Mouse (Mus musculus): ENCODE data around the gene Ssbp3.

Ssbp3 gene

DNA sequence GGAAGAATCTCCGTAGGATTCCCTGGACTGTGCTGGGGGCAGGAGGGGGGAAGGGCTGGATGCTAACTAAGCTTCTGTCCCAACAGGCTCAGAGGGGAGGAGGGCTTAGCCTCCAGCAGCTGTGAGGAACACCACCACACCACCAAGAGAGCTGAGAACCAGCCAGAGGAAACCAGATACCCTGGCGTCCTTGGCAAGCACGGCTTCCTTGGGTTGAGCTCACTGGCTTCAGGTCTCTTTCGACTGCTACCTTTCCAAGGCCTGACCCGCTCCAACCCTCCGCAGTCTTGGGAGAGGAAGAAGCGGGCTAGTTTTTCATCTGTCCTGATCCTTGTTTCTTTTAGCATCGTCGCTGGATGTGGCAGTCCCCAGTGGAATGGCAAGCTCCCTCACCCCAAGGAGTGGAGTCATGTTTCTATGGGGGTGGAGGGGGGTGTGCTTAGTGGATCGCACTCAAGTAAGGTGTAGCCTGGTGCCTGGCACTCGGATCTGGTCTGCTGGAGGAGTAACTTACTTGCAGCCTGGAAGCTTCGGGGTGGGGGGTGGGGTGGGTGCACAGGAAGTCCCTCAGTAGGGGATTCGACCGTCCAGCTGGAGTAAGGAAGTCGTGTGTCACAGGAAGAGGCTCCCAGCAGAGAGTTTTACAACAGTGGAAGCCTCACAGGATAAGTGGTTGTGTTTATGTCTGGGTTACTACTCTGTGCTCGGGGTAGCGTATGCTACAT is 2.6 kb upstream of the Ssbp3 start:
- DNase-seq = peak; percentile 56

GRCm38 (mm10) chr4:106908426-106908809 is 2.1 kb upstream of the Ssbp3 start:
- peak; percentile 98 for DNase-seq

DNA sequence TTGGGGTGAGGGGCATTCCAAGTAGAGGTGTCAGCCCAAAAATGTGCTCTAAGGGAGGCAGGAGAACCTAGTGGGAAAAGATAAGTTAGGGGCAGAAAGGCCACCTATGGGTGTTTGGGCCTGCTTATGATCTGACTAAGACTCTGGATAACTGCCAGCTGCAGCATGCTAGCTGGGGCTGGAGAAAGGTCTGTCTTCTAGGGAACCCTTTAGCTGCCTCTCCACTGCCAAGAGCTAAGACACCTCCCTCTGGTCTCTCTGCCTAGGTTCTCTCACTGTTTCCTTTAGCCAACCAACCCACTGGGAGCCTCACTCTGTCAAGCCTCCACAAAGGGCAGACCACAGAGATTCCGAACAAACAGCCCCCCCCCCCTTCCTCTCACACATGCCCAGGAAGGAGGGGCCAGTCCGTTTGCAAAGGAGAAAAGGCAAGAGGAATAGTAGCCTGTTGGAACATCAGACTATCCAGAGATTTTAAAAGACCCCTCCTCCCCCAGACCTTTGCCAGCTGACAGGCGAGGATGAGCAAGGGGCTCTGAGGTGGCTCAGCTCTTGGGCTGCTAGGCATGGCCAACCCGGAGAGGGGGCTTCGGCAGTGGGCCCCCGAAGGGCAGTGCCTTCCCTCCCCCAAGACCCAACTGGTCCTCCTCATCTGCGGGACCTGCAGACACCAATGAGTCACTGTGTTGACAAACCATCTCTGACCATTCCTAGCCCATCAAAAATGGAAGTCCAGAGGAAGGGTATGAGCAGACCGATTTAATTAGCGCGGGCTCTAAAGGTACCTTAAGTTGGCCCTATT is 1.4 kb upstream of the Ssbp3 start:
- peak; percentile 67 for DNase-seq

- no peak for DNase-seq
Observed at GRCm38 (mm10) chr4:106909797-106910196, 704 bp upstream of the Ssbp3 start.

DNA sequence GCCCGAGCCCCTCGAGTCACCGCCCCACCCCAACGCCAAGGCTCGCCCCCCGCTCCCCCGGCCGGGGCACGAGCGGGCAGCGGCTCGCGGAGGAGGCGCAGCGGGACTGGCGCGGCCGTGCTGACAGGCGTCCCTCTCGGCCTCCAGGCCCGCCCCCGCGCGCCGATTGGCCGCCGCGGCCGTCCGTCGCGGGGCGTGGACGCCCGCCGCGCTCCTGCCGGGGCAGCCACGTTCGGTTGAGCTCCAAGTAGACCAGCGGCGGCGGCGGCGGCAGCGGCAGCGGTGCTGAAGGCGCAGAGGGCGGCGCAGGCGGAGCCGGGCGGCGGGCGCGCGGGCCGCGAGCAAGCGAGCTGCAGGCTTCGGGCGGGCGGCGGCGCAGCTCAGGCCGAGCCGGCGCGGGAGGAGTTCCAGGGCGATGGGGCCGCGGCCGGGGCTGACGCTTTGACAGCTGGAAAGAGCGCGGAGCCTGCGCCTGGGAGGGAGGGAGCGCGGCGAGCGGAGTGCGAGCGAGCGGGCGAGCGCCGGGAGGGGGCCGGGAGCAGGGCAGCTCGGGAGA is 823 bp downstream of the Ssbp3 start:
- DNase-seq = peak; percentile 96

DNA sequence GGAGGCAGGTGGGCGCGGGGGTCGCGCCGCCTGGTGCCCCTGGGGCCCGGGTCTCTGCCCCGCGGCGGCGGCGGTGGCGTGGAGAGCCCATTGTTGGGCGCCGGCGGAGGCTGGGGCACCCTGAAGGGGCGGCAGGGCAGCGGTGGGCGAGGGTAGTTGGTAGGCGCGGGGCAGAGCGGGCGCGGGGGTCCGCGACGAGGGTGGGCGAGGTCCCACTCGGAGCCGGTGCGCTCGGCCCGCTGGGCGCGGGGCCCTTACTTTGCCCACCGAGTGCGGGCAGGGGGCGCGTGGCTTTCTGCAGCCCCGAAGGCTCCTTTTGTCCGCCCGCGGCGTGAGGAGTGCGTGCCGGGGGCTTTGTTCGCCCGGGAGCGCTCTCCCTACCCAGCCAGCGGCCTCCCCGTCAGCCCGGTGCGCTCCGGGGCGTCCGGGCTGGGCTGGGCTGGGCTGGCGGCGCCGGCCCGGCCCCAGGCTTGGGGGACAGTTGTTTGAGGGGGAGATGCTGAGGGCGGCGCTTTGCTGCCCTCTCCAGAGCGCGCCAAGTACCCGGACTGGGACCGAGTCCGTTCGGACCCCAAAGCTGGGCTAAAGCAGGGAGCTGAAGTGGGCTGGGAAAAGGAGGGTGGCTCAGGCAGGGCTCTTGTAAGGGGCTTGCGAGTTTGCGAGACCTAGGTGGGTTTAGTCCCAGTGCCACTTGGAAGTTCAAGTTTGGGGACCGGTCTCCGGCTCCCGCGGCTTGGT is 1.6 kb downstream of the Ssbp3 start:
- DNase-seq = peak; percentile 62

- DNase-seq = no peak
Observed at GRCm38 (mm10) chr4:106912689-106913041, 2.2 kb downstream of the Ssbp3 start.

DNA sequence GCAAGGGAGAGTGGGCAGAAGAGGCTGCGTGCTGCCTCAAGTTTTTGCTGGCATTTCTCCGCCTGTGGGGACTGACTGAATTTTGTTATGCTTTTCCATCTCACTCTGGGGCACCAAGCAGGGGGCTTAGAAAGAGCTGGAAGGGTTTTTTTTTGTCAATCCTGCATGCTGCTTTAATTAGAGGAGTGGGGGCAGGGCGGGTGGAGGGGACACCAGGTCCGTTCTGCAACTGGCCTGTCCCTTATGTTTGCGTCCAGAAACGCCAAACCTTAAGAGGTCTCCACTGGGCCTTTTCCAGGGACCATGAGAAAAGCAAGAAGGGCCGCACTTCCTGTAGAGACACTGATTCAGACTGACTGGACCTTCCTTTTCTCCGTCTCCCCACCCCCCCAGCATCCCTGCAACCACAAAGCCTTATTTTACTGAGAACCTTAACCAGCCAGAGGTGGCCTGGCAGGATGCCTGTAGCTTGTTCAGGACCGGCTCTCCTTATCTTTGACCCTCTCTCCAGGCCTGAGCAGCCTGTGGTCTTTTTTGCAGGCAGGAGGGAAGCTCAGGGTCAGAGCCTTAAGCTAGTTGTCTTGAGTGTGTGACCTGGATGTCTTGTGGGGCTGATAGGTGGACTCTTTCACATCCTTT is 3.0 kb downstream of the Ssbp3 start:
- DNase-seq = no peak

GRCm38 (mm10) chr4:106915265-106915664 is 4.8 kb downstream of the Ssbp3 start:
- no peak for DNase-seq

DNA sequence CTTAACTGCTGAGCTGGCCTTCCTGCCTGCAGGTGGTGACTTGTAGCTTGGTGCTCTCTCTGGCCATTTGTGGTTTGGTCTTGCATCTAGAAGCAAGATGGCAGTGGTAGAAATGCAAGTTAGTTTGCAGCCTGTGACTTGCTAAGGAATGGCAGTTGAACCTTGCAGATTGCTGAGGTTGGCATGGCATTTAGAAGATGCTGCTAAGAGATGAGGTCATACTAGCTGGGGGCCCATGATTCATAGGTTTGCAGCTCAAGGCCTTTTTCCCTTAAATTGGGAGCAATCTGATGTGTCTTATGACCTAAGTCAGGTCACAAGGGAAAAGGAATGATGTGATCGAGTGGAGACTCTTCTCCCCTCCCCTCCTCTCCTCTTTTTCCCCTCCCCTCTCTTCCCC is 7.8 kb downstream of the Ssbp3 start:
- no peak for DNase-seq

- no peak for DNase-seq
Observed at GRCm38 (mm10) chr4:106920119-106920518, 9.6 kb downstream of the Ssbp3 start.

DNA sequence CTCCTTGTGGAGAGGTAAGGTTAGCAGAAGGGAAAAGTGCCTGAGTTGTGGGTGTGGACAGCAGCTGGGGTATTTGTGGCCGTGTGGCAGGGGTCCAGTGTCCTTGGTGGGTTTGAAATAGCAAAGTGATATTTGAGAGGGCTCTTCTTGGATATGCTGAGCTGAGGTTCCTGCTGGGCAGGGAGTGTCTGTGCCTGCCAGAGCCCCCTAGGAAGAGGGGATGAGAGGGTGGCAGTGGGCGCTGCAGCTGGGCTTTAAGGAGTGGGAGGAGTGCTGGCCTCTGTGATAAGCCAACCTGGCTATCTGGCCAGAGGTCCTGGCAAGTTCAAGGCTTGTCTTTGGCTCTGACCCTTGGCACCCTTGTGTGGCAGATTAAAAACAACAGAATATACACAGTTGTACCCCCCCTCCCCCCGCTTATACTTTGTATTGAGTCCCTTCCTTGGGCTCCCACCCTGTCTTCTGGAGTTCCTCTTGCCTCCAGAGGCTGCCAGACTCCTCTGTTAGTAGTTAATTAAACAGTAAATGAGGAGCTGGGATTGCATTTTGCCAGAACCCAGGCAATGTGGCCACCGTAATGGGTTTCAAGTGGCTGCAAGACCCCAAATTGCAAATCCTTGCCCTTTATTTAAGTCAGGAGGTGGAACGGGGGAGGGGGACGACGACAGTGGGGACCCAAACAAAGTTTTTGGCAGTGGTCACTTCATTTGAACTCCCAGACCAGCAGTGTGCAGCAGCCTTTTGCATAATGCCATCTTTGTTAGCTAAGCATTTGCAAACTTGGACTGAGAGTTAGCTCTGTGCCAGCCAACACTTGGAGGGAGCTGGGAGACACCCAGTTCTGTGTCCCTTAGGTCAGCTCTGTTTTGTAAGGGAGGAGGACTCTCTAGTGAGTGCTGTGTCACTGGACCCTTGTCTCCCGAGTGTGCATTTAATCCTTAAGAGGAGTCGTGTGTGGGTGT is 11.2 kb downstream of the Ssbp3 start:
- DNase-seq = peak; percentile 56

DNA sequence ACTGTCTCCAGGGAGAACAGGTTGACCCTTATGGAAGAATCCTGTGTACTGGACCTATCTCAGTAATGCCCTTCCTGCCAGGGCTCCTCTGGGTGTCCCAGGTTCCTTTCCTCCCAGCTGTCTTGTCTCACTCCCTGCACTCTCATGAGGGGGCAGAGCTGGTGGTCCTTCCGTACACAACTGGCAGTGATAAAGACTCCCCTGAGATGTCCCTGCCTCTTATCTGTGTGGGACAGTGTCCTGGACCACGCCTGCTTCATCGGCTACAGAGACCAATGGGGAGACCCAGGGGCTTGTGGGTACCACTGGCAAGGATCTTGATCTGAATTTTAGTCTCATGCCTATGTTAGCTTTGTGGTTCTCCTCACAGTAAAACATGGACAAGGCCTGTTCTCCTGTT is 12.4 kb downstream of the Ssbp3 start:
- DNase-seq = peak; percentile 86

- no peak for DNase-seq
Observed at GRCm38 (mm10) chr4:106924175-106924574, 13.7 kb downstream of the Ssbp3 start.

DNA sequence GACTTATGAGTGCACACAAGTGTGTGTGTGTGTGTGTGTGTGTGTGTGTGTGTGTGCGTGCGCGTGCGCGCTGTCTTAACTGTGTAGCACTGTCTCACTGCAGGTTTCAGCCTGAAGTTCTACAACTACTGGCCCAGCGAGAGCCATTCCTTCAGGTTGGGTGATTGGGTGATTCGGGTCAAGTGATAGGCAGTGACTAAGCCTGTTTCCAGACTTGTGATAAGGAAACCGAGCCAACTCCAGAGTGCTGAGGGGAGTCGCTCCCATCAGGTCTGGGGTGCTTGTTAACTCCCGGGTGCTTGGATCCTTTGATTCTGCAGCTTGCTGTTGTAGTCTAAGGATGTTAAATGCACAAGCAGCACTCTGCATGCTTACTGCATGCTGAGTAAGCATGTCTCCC is 14.4 kb downstream of the Ssbp3 start:
- DNase-seq = peak; percentile 77

GRCm38 (mm10) chr4:106926401-106926800 is 15.9 kb downstream of the Ssbp3 start:
- DNase-seq = no peak

- no peak for DNase-seq
Observed at GRCm38 (mm10) chr4:106927034-106927433, 16.5 kb downstream of the Ssbp3 start.

GRCm38 (mm10) chr4:106928961-106929360 is 18.5 kb downstream of the Ssbp3 start:
- DNase-seq = no peak

DNA sequence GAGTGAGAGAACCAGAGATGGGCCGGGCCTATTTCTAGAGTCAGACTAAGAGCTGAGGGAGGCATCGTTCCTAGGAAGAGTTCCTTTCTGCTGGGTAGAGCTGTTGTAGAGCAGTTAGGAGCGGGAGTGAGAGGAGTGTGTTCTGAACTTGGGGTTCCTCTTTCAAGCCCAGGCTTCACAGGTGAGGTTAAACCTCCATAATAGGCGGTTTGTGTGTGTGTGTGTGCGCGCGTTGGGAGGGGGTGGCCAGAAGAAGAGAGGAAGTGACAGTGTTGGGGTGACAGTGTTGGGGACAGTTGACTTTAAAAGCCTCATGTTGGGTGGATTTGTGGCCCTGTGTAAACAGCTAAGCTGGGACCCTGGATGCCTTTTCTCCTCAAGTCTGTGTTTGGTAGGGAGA is 22.1 kb downstream of the Ssbp3 start:
- DNase-seq = no peak

- DNase-seq = peak; percentile 45
Observed at GRCm38 (mm10) chr4:106933813-106934482, 23.4 kb downstream of the Ssbp3 start.
